Mouse (Mus musculus): ENCODE results near the gene Gcnt3. TPM values are rescaled to one million over a fixed set of nuclear protein-coding genes. Genes with fewer than 3 reads are reported as not detected.
"Not testable (repeated sequence)": the region's sequence is repeated elsewhere in the genome, so short reads cannot be mapped to it uniquely, and the experiment has no call there.

Gcnt3 gene
- polyA plus RNA-seq, 1 experiment from 2014 or later, result 0.03 TPM

GRCm38 (mm10) chr9:70036646-70037045 lies 1.2 kb downstream of the Gcnt3 start:
- Histone ChIP-seq H3K27me3 (ENCODE audit: control insufficient read depth, insufficient read depth, low read length) (no peaks in the 10 kb centered on the region), H3K4me2 (replicated peaks; ENCODE audit: low read depth, low read length) (no peak overlapping the region), H3K9ac (ENCODE audit: low read depth, low read length) (no peak overlapping the region), H3K4me1 (replicated peaks; ENCODE audit: control insufficient read depth, insufficient read depth, low read length) (no peaks in the 10 kb centered on the region), H3K4me3 (ENCODE audit: low read depth, low read length) (no peak overlapping the region), H3K27ac (ENCODE audit: low read depth, low read length) (no peak overlapping the region), H3K36me3 (ENCODE audit: control insufficient read depth, insufficient read depth, low read length) (no peaks in the 10 kb centered on the region), H3K9me3 (ENCODE audit: control insufficient read depth, low read length) (no peaks in the 10 kb centered on the region)
- no peak for ATAC-seq (ENCODE audit: low FRiP score)
- 74% methylated on average over 4 of the region's 4 CpGs for WGBS
- DNase-seq (ENCODE audit: low spot score), result no peak

DNA sequence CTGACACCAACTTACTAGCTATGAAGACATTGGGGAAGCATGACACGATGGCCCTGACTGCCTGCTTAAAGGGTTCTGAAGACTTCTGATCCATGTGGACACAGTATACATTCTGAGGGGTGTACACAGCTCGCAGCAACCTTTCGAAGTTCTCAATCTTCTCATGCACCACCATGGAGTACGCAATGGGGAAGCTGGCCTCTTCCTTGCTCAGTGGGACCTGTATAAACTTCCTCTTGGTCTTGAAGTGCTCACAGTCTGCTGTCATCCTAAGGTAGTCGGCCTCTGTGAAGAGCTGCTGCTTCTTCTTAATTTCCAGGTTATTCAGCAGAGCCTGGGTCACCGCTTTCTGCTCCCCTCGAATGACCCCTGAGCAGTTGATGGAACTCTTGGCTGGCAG lies 3.2 kb downstream of the Gcnt3 start:
- H3K9me3 ChIP-seq (ENCODE audit: control insufficient read depth, low read length), result no peaks in the 10 kb centered on the region
- no peak overlapping the region for H3K4me2 ChIP-seq (replicated peaks; ENCODE audit: low read depth, low read length)
- no peaks in the 10 kb centered on the region for H3K27me3 ChIP-seq (ENCODE audit: control insufficient read depth, insufficient read depth, low read length)
- no peaks in the 10 kb centered on the region for H3K4me1 ChIP-seq (replicated peaks; ENCODE audit: control insufficient read depth, insufficient read depth, low read length)
- 90% methylated on average over 7 of the region's 7 CpGs for WGBS
- no peak overlapping the region for H3K4me3 ChIP-seq (ENCODE audit: low read depth, low read length)
- DNase-seq (ENCODE audit: low spot score) (no peak), ATAC-seq (ENCODE audit: low FRiP score) (no peak)
- no peak overlapping the region for H3K9ac ChIP-seq (ENCODE audit: low read depth, low read length)
- H3K36me3 ChIP-seq (ENCODE audit: control insufficient read depth, insufficient read depth, low read length), result no peaks in the 10 kb centered on the region
- H3K27ac ChIP-seq (ENCODE audit: low read depth, low read length), result no peak overlapping the region

- 73% methylated on average over 9 of the region's 9 CpGs for WGBS
Observed at GRCm38 (mm10) chr9:70033056-70033455, 4.8 kb downstream of the Gcnt3 start.

GRCm38 (mm10) chr9:70032167-70032566 lies 5.7 kb downstream of the Gcnt3 start:
- no peak overlapping the region for H3K4me2 ChIP-seq (replicated peaks; ENCODE audit: low read depth, low read length)
- H3K27ac ChIP-seq (ENCODE audit: low read depth, low read length), result no peak overlapping the region
- no peak overlapping the region for H3K9ac ChIP-seq (ENCODE audit: low read depth, low read length)
- H3K36me3 ChIP-seq (ENCODE audit: control insufficient read depth, insufficient read depth, low read length), result no peaks in the 10 kb centered on the region
- no peaks in the 10 kb centered on the region for H3K4me1 ChIP-seq (replicated peaks; ENCODE audit: control insufficient read depth, insufficient read depth, low read length)
- no peaks in the 10 kb centered on the region for H3K27me3 ChIP-seq (ENCODE audit: control insufficient read depth, insufficient read depth, low read length)
- WGBS, result 90% methylated on average over 1 of the region's 1 CpGs
- H3K9me3 ChIP-seq (ENCODE audit: control insufficient read depth, low read length), result no peaks in the 10 kb centered on the region
- DNase-seq (ENCODE audit: low spot score) (no peak), ATAC-seq (ENCODE audit: low FRiP score) (no peak)
- no peak overlapping the region for H3K4me3 ChIP-seq (ENCODE audit: low read depth, low read length)

More at GRCm38 (mm10) chr9:70033056-70033455, 4.8 kb downstream of the Gcnt3 start:
- Histone ChIP-seq H3K27ac (ENCODE audit: low read depth, low read length) (no peak overlapping the region), H3K9me3 (ENCODE audit: control insufficient read depth, low read length) (no peaks in the 10 kb centered on the region), H3K4me1 (replicated peaks; ENCODE audit: control insufficient read depth, insufficient read depth, low read length) (no peaks in the 10 kb centered on the region), H3K9ac (ENCODE audit: low read depth, low read length) (no peak overlapping the region), H3K4me3 (ENCODE audit: low read depth, low read length) (no peak overlapping the region), H3K4me2 (replicated peaks; ENCODE audit: low read depth, low read length) (no peak overlapping the region), H3K27me3 (ENCODE audit: control insufficient read depth, insufficient read depth, low read length) (no peaks in the 10 kb centered on the region), H3K36me3 (ENCODE audit: control insufficient read depth, insufficient read depth, low read length) (no peaks in the 10 kb centered on the region)
- ATAC-seq (ENCODE audit: low FRiP score) (no peak), DNase-seq (ENCODE audit: low spot score) (no peak)

DNA sequence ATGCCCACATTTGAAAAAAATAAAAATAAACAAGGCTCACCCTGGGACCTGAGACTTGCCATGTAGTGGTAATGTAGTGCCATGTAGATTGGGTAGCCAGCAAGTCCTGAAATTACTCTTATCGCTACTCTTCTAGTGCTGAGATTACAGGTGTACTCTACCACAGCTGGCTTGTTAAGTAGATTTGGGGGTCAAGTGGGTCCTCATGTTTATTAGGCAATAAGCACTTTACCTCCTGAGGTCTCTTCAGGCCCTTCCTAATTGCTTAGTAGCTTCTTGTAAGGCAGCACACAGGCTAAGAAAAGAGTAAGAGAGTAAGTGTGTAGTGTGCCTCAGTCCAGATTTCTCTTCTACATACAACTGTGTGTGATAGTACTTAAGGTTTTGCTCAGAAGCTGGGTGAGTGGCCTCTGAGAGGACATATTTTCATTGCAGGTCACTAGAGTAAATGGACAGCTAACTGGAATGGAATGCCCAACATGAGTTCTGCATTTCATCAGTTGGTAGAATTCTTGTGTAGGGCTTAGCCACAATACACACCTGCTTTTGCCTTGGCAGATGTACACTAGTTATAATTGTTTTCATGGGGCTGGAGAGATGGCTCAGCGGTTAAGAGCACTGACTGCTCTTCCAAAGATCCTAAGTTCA lies 12.4 kb downstream of the Gcnt3 start:
- no peaks in the 10 kb centered on the region for H3K36me3 ChIP-seq (ENCODE audit: control insufficient read depth, insufficient read depth, low read length)
- H3K4me3 ChIP-seq (ENCODE audit: low read depth, low read length), result no peak overlapping the region
- no peaks in the 10 kb centered on the region for H3K27me3 ChIP-seq (ENCODE audit: control insufficient read depth, insufficient read depth, low read length)
- H3K9me3 ChIP-seq (ENCODE audit: control insufficient read depth, low read length), result no peaks in the 10 kb centered on the region
- H3K27ac ChIP-seq (ENCODE audit: low read depth, low read length), result no peak overlapping the region
- 95% methylated on average over 2 of the region's 2 CpGs for WGBS
- ATAC-seq (ENCODE audit: low FRiP score) (no peak), DNase-seq (ENCODE audit: low spot score) (no peak)
- no peak overlapping the region for H3K9ac ChIP-seq (ENCODE audit: low read depth, low read length)
- H3K4me2 ChIP-seq (replicated peaks; ENCODE audit: low read depth, low read length), result no peak overlapping the region
- no peaks in the 10 kb centered on the region for H3K4me1 ChIP-seq (replicated peaks; ENCODE audit: control insufficient read depth, insufficient read depth, low read length)

GRCm38 (mm10) chr9:70024648-70025047 lies 13.2 kb downstream of the Gcnt3 start:
- Histone ChIP-seq H3K4me3 (ENCODE audit: low read depth, low read length) (no peak overlapping the region), H3K4me1 (replicated peaks; ENCODE audit: control insufficient read depth, insufficient read depth, low read length) (no peaks in the 10 kb centered on the region), H3K27ac (ENCODE audit: low read depth, low read length) (no peak overlapping the region), H3K36me3 (ENCODE audit: control insufficient read depth, insufficient read depth, low read length) (no peaks in the 10 kb centered on the region; the same call in 1 of the 2 replicates), H3K27me3 (ENCODE audit: control insufficient read depth, insufficient read depth, low read length) (no peaks in the 10 kb centered on the region), H3K9me3 (ENCODE audit: control insufficient read depth, low read length) (no peaks in the 10 kb centered on the region), H3K9ac (ENCODE audit: low read depth, low read length) (no peak overlapping the region), H3K4me2 (replicated peaks; ENCODE audit: low read depth, low read length) (no peak overlapping the region)
- ATAC-seq (ENCODE audit: low FRiP score), result no peak
- no peak for DNase-seq (ENCODE audit: low spot score)

DNA sequence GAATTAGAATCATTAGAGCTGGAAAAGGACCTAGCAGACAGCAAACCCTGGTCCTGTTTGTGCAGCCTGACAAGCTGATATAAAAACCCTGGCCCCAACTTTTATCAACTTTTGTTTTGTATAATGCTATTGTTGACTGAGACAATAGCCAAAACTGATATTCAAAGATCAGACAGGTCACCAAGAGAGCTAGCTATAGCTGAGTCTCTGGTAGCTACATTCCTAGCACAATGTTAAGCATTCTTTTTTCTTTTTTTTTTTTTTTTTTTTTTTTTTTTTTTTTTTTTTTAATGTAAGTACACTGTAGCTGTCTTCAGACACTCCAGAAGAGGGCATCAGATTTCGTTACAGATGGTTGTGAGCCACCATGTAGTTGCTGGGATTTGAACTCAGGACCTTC lies 14.3 kb downstream of the Gcnt3 start:
- not testable (repeated sequence) for H3K27ac ChIP-seq (ENCODE audit: low read depth, low read length); H3K4me2 ChIP-seq (replicated peaks; ENCODE audit: low read depth, low read length); H3K4me3 ChIP-seq (ENCODE audit: low read depth, low read length); H3K27me3 ChIP-seq (ENCODE audit: control insufficient read depth, insufficient read depth, low read length); H3K9me3 ChIP-seq (ENCODE audit: control insufficient read depth, low read length); H3K4me1 ChIP-seq (replicated peaks; ENCODE audit: control insufficient read depth, insufficient read depth, low read length); H3K36me3 ChIP-seq (ENCODE audit: control insufficient read depth, insufficient read depth, low read length); DNase-seq (ENCODE audit: low spot score); ATAC-seq (ENCODE audit: low FRiP score); H3K9ac ChIP-seq (ENCODE audit: low read depth, low read length)
- WGBS, result 81% methylated on average over 1 of the region's 1 CpGs

DNA sequence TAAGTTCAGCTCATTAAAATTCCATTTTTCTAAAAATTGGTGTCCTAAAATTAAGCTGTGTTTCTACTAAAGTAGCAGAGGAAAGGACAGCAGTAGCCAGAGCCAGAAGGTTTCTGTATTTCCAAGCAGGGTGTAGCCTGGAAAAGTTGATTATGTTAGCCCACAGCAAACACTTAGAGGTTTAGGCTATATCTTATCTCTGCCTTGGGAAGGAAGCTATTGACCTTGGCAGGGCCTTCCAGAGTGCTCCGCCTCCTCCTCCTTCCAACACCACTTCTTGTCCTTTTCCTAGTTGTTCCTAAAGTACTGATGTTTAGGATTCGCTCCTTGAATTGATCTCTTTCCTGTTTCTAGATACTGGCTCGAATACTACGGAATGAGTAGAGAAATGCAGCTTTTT lies 15.8 kb downstream of the Gcnt3 start:
- Histone ChIP-seq H3K9ac (ENCODE audit: low read depth, low read length) (no peak overlapping the region), H3K27me3 (ENCODE audit: control insufficient read depth, insufficient read depth, low read length) (no peaks in the 10 kb centered on the region), H3K9me3 (ENCODE audit: control insufficient read depth, low read length) (no peaks in the 10 kb centered on the region), H3K27ac (ENCODE audit: low read depth, low read length) (no peak overlapping the region), H3K36me3 (ENCODE audit: control insufficient read depth, insufficient read depth, low read length) (no peaks in the 10 kb centered on the region; the same call in 1 of the 2 replicates), H3K4me1 (replicated peaks; ENCODE audit: control insufficient read depth, insufficient read depth, low read length) (no peaks in the 10 kb centered on the region), H3K4me3 (ENCODE audit: low read depth, low read length) (no peak overlapping the region), H3K4me2 (replicated peaks; ENCODE audit: low read depth, low read length) (no peak overlapping the region)
- no peak for DNase-seq (ENCODE audit: low spot score)
- ATAC-seq (ENCODE audit: low FRiP score), result no peak
- WGBS, result 95% methylated on average over 4 of the region's 4 CpGs

DNA sequence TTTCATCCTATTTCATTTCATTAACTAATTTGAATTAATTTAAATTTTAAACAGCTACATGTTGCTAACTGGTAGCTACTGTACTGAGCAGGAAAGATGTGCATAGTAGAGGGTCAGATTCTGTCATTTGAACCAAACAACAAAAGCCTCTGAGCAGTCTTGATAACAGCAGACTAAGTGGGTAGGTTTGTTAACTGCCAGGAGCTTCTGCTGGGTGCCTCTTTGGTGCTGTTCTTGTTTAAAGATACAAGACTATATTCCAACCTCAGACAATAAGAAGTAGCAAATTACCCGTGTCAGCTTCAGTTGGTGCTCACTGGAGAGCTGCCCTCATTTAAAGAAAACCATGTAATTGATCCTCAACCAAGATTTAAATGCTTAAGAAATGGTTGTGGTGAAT lies 16.3 kb downstream of the Gcnt3 start:
- H3K4me2 ChIP-seq (replicated peaks; ENCODE audit: low read depth, low read length), result no peak overlapping the region
- no peak for ATAC-seq (ENCODE audit: low FRiP score)
- no peak overlapping the region for H3K9ac ChIP-seq (ENCODE audit: low read depth, low read length)
- no peak overlapping the region for H3K27ac ChIP-seq (ENCODE audit: low read depth, low read length)
- H3K4me3 ChIP-seq (ENCODE audit: low read depth, low read length), result no peak overlapping the region
- H3K36me3 ChIP-seq (ENCODE audit: control insufficient read depth, insufficient read depth, low read length), result no peaks in the 10 kb centered on the region; the same call in 1 of the 2 replicates
- no peaks in the 10 kb centered on the region for H3K27me3 ChIP-seq (ENCODE audit: control insufficient read depth, insufficient read depth, low read length)
- H3K4me1 ChIP-seq (replicated peaks; ENCODE audit: control insufficient read depth, insufficient read depth, low read length), result no peaks in the 10 kb centered on the region
- no peaks in the 10 kb centered on the region for H3K9me3 ChIP-seq (ENCODE audit: control insufficient read depth, low read length)
- 88% methylated on average over 1 of the region's 1 CpGs for WGBS
- DNase-seq (ENCODE audit: low spot score), result no peak
